Mouse (Mus musculus) kidney, postnatal 0 days (tissue): ENCODE results near the gene Haus3. TPM values are rescaled to one million over a fixed set of nuclear protein-coding genes. Genes with fewer than 3 reads are reported as not detected.

ENCODE experiments used
- ATAC-seq: fragments of 200-750 bp; cut with Nextera tagmentation; replicated peaks from 2 replicates; pipeline ENCODE4 v1.8.0; 2017; ENCODE audit warnings: low read depth, moderate number of reproducible peaks, moderate TSS enrichment, moderate library complexity; ENCODE audit not compliant: low FRiP score
- DNase-seq: peaks from one replicate; pipeline ENCODE4 v3.0.0-alpha.2; 2016; ENCODE audit warnings: low spot score
- H3K27ac ChIP-seq: fragments of 300-500 bp; sonication (generic); 2 replicates; pipeline ENCODE4 v1.5.1; 2014; ENCODE audit warnings: mild to moderate bottlenecking
- H3K27me3 ChIP-seq: fragments of 300-500 bp; sonication (generic); 2 replicates; pipeline ENCODE4 v1.6.1; 2014; ENCODE audit warnings: low read length, mixed read lengths; ENCODE audit not compliant: insufficient read depth
- H3K36me3 ChIP-seq: fragments of 300-500 bp; sonication (generic); 2 replicates; pipeline ENCODE4 v1.6.1; 2014; ENCODE audit warnings: low read length, mixed read lengths; ENCODE audit not compliant: insufficient read depth
- H3K4me1 ChIP-seq: fragments of 300-500 bp; sonication (generic); replicated peaks from 2 replicates; pipeline ENCODE4 v1.6.1; 2014; ENCODE audit warnings: antibody characterized with exemption, low read length, mixed read lengths; ENCODE audit not compliant: insufficient read depth
- H3K4me2 ChIP-seq: fragments of 300-500 bp; sonication (generic); 2 replicates; pipeline ENCODE4 v1.6.1; 2014; ENCODE audit warnings: mild to moderate bottlenecking, low read length, moderate library complexity, mixed read lengths
- H3K4me3 ChIP-seq: fragments of 300-500 bp; sonication (generic); replicated peaks from 2 replicates; pipeline ENCODE4 v1.5.1; 2014; ENCODE audit warnings: low read depth, low read length
- H3K9ac ChIP-seq: fragments of 300-500 bp; sonication (generic); 2 replicates; pipeline ENCODE4 v1.6.1; 2014; ENCODE audit warnings: low read depth, low read length
- H3K9me3 ChIP-seq: fragments of 300-500 bp; sonication (generic); replicated peaks from 2 replicates; pipeline ENCODE4 v1.6.1; 2016; ENCODE audit warnings: low read length, inconsistent platforms, mixed read lengths
- CTCF ChIP-seq: IDR thresholded peaks from 2 replicates; pipeline ENCODE4 v1.5.1; 2016; ENCODE audit warnings: antibody characterized with exemption, low read depth, mild to moderate bottlenecking, moderate library complexity
- WGBS: fragments of 180-500 bp; shearing (Covaris S2); extraction: QIAGEN DNeasy Blood & Tissue Kit; methylation state at CpG from one replicate; pipeline ENCODE4 v1.1.7; 2014; 5-methylcytosine and 5-hydroxymethylcytosine counted together
- polyA plus RNA-seq: library from polyadenylated mRNA; unstranded; fragments of >200 nt; fragmentation: Nextera tagmentation; extraction: Ambion mirVana; gene quantifications from 2 replicates; pipeline ENCODE4 v1.2.1, GENCODE M21; 2015

The Haus3 gene
- polyA plus RNA-seq, 1 experiment from 2014 or later: 22.3 TPM

GRCm38 (mm10) chr5:34174550-34175402 lies 5.4 kb upstream of the Haus3 start:
- WGBS: 67% methylated on average over 5 of the region's 5 CpGs
- H3K4me1 ChIP-seq: no peaks in the 10 kb centered on the region; the same call in 1 of the 2 replicates
- peaks cover 62% of the 10 kb centered on the region for H3K36me3 ChIP-seq
- no peaks in the 10 kb centered on the region for H3K27me3 ChIP-seq
- H3K27ac ChIP-seq: no peak overlapping the region
- H3K4me3 ChIP-seq: no peak overlapping the region
- H3K4me2 ChIP-seq: no peak overlapping the region
- no peaks in the 10 kb centered on the region for H3K9me3 ChIP-seq
- ATAC-seq (no peak), DNase-seq (no peak)
- no peak for TF ChIP-seq CTCF
- no peak overlapping the region for H3K9ac ChIP-seq

GRCm38 (mm10) chr5:34174021-34174420 lies 4.7 kb upstream of the Haus3 start:
- no peak for DNase-seq

GRCm38 (mm10) chr5:34170726-34171125 lies 1.4 kb upstream of the Haus3 start:
- 50% methylated on average over 4 of the region's 4 CpGs for WGBS
- no peak for ATAC-seq
- Histone ChIP-seq H3K4me3 (no peak overlapping the region), H3K4me1 (no peaks in the 10 kb centered on the region; the same call in 1 of the 2 replicates), H3K4me2 (0 out of 2 replicates have a peak overlapping the region, but pooled peaks have one; percentile 0), H3K36me3 (peaks cover 25% of the 10 kb centered on the region), H3K27me3 (no peaks in the 10 kb centered on the region), H3K27ac (peak overlapping the region; percentile 88), H3K9ac (no peak overlapping the region), H3K9me3 (no peaks in the 10 kb centered on the region)
- DNase-seq: peak; percentile 90
- TF ChIP-seq CTCF: no peak

More at GRCm38 (mm10) chr5:34174021-34174420, 4.7 kb upstream of the Haus3 start:
- Histone ChIP-seq H3K27ac (no peak overlapping the region), H3K4me2 (no peak overlapping the region), H3K36me3 (peaks cover 55% of the 10 kb centered on the region), H3K27me3 (no peaks in the 10 kb centered on the region), H3K9me3 (no peaks in the 10 kb centered on the region), H3K9ac (no peak overlapping the region), H3K4me3 (no peak overlapping the region), H3K4me1 (no peaks in the 10 kb centered on the region; the same call in 1 of the 2 replicates)
- ATAC-seq: no peak
- 83% methylated on average over 2 of the region's 2 CpGs for WGBS
- TF ChIP-seq CTCF: no peak

- H3K36me3 ChIP-seq: peaks cover 17% of the 10 kb centered on the region
- H3K9me3 ChIP-seq: no peaks in the 10 kb centered on the region
- 75% methylated on average over 3 of the region's 3 CpGs for WGBS
- no peaks in the 10 kb centered on the region; the same call in 1 of the 2 replicates for H3K4me1 ChIP-seq
- H3K27me3 ChIP-seq: no peaks in the 10 kb centered on the region
- H3K27ac ChIP-seq: peak overlapping the region; percentile 88
- peak; percentile 12 for DNase-seq
- peak overlapping the region; percentile 36; the same call in 1 of the 2 replicates for H3K9ac ChIP-seq
- no peak for ATAC-seq
- no peak overlapping the region for H3K4me3 ChIP-seq
- H3K4me2 ChIP-seq: peak overlapping the region; percentile 54
- TF ChIP-seq CTCF: no peak
Observed at GRCm38 (mm10) chr5:34169954-34170353, 627 bp upstream of the Haus3 start.

GRCm38 (mm10) chr5:34167857-34168256 lies 1.5 kb downstream of the Haus3 start:
- Histone ChIP-seq H3K4me1 (no peaks in the 10 kb centered on the region; the same call in 1 of the 2 replicates), H3K36me3 (0 out of 2 replicates have a peak, but pooled peaks cover under 1% of the 10 kb centered on the region), H3K9ac (0 out of 2 replicates have a peak overlapping the region, but pooled peaks have one; percentile 27), H3K9me3 (no peaks in the 10 kb centered on the region), H3K4me2 (no peak overlapping the region), H3K4me3 (no peak overlapping the region), H3K27ac (no peak overlapping the region), H3K27me3 (no peaks in the 10 kb centered on the region)
- ATAC-seq (no peak), DNase-seq (no peak)
- no peak for TF ChIP-seq CTCF
- 86% methylated on average over 4 of the region's 4 CpGs for WGBS

- H3K9ac ChIP-seq: no peak overlapping the region
- H3K4me3 ChIP-seq: no peak overlapping the region
- no peaks in the 10 kb centered on the region for H3K27me3 ChIP-seq
- H3K4me1 ChIP-seq: no peaks in the 10 kb centered on the region
- ATAC-seq: no peak
- no peak for DNase-seq
- no peak overlapping the region for H3K27ac ChIP-seq
- TF ChIP-seq CTCF: no peak
- WGBS: 81% methylated on average over 4 of the region's 4 CpGs
- 0 out of 2 replicates have a peak, but pooled peaks cover 4% of the 10 kb centered on the region for H3K36me3 ChIP-seq
- H3K9me3 ChIP-seq: no peaks in the 10 kb centered on the region
- H3K4me2 ChIP-seq: no peak overlapping the region
Observed at GRCm38 (mm10) chr5:34165793-34166192, 3.5 kb downstream of the Haus3 start.
